Mouse (Mus musculus): ENCODE results near the gene Zfp418. TPM values are rescaled to one million over a fixed set of nuclear protein-coding genes. Genes with fewer than 3 reads are reported as not detected.
"Not testable (repeated sequence)": the region's sequence is repeated elsewhere in the genome, so short reads cannot be mapped to it uniquely, and the experiment has no call there.

Zfp418 gene
- polyA plus RNA-seq, 1 experiment from 2014 or later = 3.1 TPM

GRCm38 (mm10) chr7:7209313-7210151 lies 38.4 kb downstream of the Zfp418 start, which contains the start of gene Zfp772:
TSS of gene Zfp772 (minus strand) at chr7:7209998.
- H3K36me3 ChIP-seq; H3K27ac ChIP-seq; H3K4me1 ChIP-seq; ATAC-seq (ENCODE audit: borderline replicate concordance, extremely low read depth, low FRiP score, low TSS enrichment); H3K27me3 ChIP-seq; H3K9me3 ChIP-seq: not testable (repeated sequence)
- Histone ChIP-seq H3K4me2 (peak within 1 kb of the TSS; percentile 61), H3K9ac (peak within 1 kb of the TSS; percentile 51), H3K4me3 (peak within 1 kb of the TSS; percentile 55)
- 3% methylated on average over 24 of the region's 24 CpGs for WGBS

Other genes starting within 250 kb of the Zfp418 start
- not detected in 2 replicates for gene Aurkc, start 176.0 kb upstream of the Zfp418 start, polyA plus RNA-seq (2015; fragmentation: Nextera tagmentation; extraction: Ambion mirVana)
- 12.0 and 13.0 TPM in 2 replicates for gene Zfp954, start 49.8 kb upstream of the Zfp418 start, polyA plus RNA-seq (2015; fragmentation: Nextera tagmentation; extraction: Ambion mirVana)
- 2.1 and 2.2 TPM in 2 replicates for gene Zfp773, start 34.6 kb upstream of the Zfp418 start, polyA plus RNA-seq (2015; fragmentation: Nextera tagmentation; extraction: Ambion mirVana)
- gene Zfp772, start 38.7 kb downstream of the Zfp418 start, polyA plus RNA-seq (2015; fragmentation: Nextera tagmentation; extraction: Ambion mirVana) = 7.6 and 8.6 TPM in 2 replicates
- 0.70 TPM in 1 of 2 replicates, not detected in the other for gene Vmn2r29, start 76.0 kb downstream of the Zfp418 start, polyA plus RNA-seq (2015; fragmentation: Nextera tagmentation; extraction: Ambion mirVana)
- 2.2 and 3.8 TPM in 2 replicates for gene Gm45844, start 107.0 kb downstream of the Zfp418 start, polyA plus RNA-seq (2015; fragmentation: Nextera tagmentation; extraction: Ambion mirVana)
- 48.3 and 50.6 TPM in 2 replicates for gene Clcn4, start 129.5 kb downstream of the Zfp418 start, polyA plus RNA-seq (2015; fragmentation: Nextera tagmentation; extraction: Ambion mirVana)
- gene Vmn2r30, start 166.3 kb downstream of the Zfp418 start, polyA plus RNA-seq (2015; fragmentation: Nextera tagmentation; extraction: Ambion mirVana) = 0.03 TPM in 1 of 2 replicates, not detected in the other
- gene Gm45783, start 203.2 kb downstream of the Zfp418 start, polyA plus RNA-seq (2015; fragmentation: Nextera tagmentation; extraction: Ambion mirVana) = not detected in 2 replicates
- not detected in 2 replicates for gene Vmn2r31, start 228.4 kb downstream of the Zfp418 start, polyA plus RNA-seq (2015; fragmentation: Nextera tagmentation; extraction: Ambion mirVana)